Mouse (Mus musculus) midbrain, embryonic 15.5 days (tissue): ENCODE measurements at regions not wholly inside any gene's neighbourhood (a gene's known extent, or its start where the extent isn't known, plus 50 kb on each side); places are given as distances from the start of the nearest gene placed in this dataset.

Experiments used
- ATAC-seq: fragments of 200-750 bp; cut with Nextera tagmentation; replicated peaks from 2 replicates; pipeline ENCODE4 v1.8.0; 2017; ENCODE audit warnings: moderate TSS enrichment
- H3K27ac ChIP-seq: fragments of 300-500 bp; sonication (generic); 2 replicates; pipeline ENCODE4 v1.5.1; 2015; ENCODE audit warnings: mild to moderate bottlenecking, inconsistent platforms
- H3K27me3 ChIP-seq: fragments of 300-500 bp; sonication (generic); replicated peaks from 2 replicates; pipeline ENCODE4 v1.6.1; 2015; ENCODE audit warnings: inconsistent platforms
- H3K36me3 ChIP-seq: fragments of 300-500 bp; sonication (generic); replicated peaks from 2 replicates; pipeline ENCODE4 v1.6.1; 2015; ENCODE audit warnings: inconsistent platforms
- H3K4me1 ChIP-seq: fragments of 300-500 bp; sonication (generic); 2 replicates; pipeline ENCODE4 v1.6.1; 2015; ENCODE audit warnings: inconsistent platforms
- H3K4me2 ChIP-seq: fragments of 300-500 bp; sonication (generic); 2 replicates; pipeline ENCODE4 v1.6.1; 2015; ENCODE audit warnings: inconsistent platforms, mild to moderate bottlenecking, moderate library complexity
- H3K4me3 ChIP-seq: fragments of 300-500 bp; sonication (generic); 2 replicates; pipeline ENCODE4 v1.5.1; 2015; ENCODE audit warnings: mild to moderate bottlenecking, inconsistent platforms
- H3K9ac ChIP-seq: fragments of 300-500 bp; sonication (generic); 2 replicates; pipeline ENCODE4 v1.6.1; 2015; ENCODE audit warnings: mild to moderate bottlenecking, inconsistent platforms
- H3K9me3 ChIP-seq: fragments of 300-500 bp; sonication (generic); 2 replicates; pipeline ENCODE4 v1.6.1; 2016; ENCODE audit warnings: inconsistent platforms
- WGBS: fragments of 180-500 bp; shearing (Covaris S2); methylation state at CpG from one replicate; pipeline ENCODE4 v1.1.7; 2015; ENCODE audit warnings: mixed read lengths; 5-methylcytosine and 5-hydroxymethylcytosine counted together

- WGBS: 5% methylated on average over 11 of the region's 11 CpGs
- Histone ChIP-seq H3K36me3 (no peaks in the 10 kb centered on the region), H3K27me3 (peaks cover 8% of the 10 kb centered on the region), H3K4me3 (no peak overlapping the region), H3K4me1 (peaks cover 29% of the 10 kb centered on the region), H3K9me3 (no peaks in the 10 kb centered on the region), H3K27ac (peak overlapping the region; percentile 62; the same call in 1 of the 2 replicates), H3K9ac (peak overlapping the region; percentile 27; the same call in 1 of the 2 replicates), H3K4me2 (peak overlapping the region; percentile 26; the same call in 1 of the 2 replicates)
- ATAC-seq: no peak
Observed at GRCm38 (mm10) chr8:8992461-8993032, 302.2 kb upstream of the Arglu1 start.

GRCm38 (mm10) chr8:8991026-8991425, 300.7 kb upstream of the Arglu1 start:
- WGBS: 87% methylated on average over 8 of the region's 8 CpGs
- Histone ChIP-seq H3K4me3 (no peak overlapping the region), H3K27me3 (peaks cover 8% of the 10 kb centered on the region), H3K9ac (no peak overlapping the region), H3K9me3 (no peaks in the 10 kb centered on the region), H3K4me1 (peaks cover 29% of the 10 kb centered on the region), H3K36me3 (no peaks in the 10 kb centered on the region), H3K4me2 (no peak overlapping the region), H3K27ac (no peak overlapping the region)
- ATAC-seq: no peak

GRCm38 (mm10) chr8:8986068-8986467, 295.7 kb upstream of the Arglu1 start:
- no peaks in the 10 kb centered on the region for H3K9me3 ChIP-seq
- 81% methylated on average over 9 of the region's 9 CpGs for WGBS
- no peak for ATAC-seq
- peaks cover 7% of the 10 kb centered on the region for H3K27me3 ChIP-seq
- H3K9ac ChIP-seq: no peak overlapping the region
- no peaks in the 10 kb centered on the region for H3K36me3 ChIP-seq
- H3K27ac ChIP-seq: no peak overlapping the region
- H3K4me2 ChIP-seq: no peak overlapping the region
- H3K4me3 ChIP-seq: no peak overlapping the region
- peaks cover 14% of the 10 kb centered on the region for H3K4me1 ChIP-seq

- H3K4me2 ChIP-seq: no peak overlapping the region
- 79% methylated on average over 13 of the region's 13 CpGs for WGBS
- H3K4me1 ChIP-seq: peaks cover 14% of the 10 kb centered on the region
- no peak overlapping the region for H3K4me3 ChIP-seq
- peaks cover under 1% of the 10 kb centered on the region; the same call in 1 of the 2 replicates for H3K27me3 ChIP-seq
- H3K36me3 ChIP-seq: no peaks in the 10 kb centered on the region
- H3K27ac ChIP-seq: no peak overlapping the region
- peak; percentile 25; the same call in 1 of the 2 replicates for ATAC-seq
- no peaks in the 10 kb centered on the region for H3K9me3 ChIP-seq
- no peak overlapping the region for H3K9ac ChIP-seq
Observed at GRCm38 (mm10) chr8:8985395-8985794, 295.1 kb upstream of the Arglu1 start.

- H3K27me3 ChIP-seq: no peaks in the 10 kb centered on the region; the same call in 1 of the 2 replicates
- 0 out of 2 replicates have a peak overlapping the region, but pooled peaks have one; percentile 3 for H3K4me3 ChIP-seq
- H3K36me3 ChIP-seq: no peaks in the 10 kb centered on the region
- no peaks in the 10 kb centered on the region for H3K9me3 ChIP-seq
- no peak overlapping the region for H3K9ac ChIP-seq
- peak overlapping the region; percentile 23; the same call in 1 of the 2 replicates for H3K4me2 ChIP-seq
- peaks cover 14% of the 10 kb centered on the region for H3K4me1 ChIP-seq
- WGBS: 26% methylated on average over 11 of the region's 11 CpGs
- H3K27ac ChIP-seq: no peak overlapping the region
- peak; percentile 44 for ATAC-seq
Observed at GRCm38 (mm10) chr8:8984829-8985251, 294.5 kb upstream of the Arglu1 start.

GRCm38 (mm10) chr8:8984159-8984828, 294.0 kb upstream of the Arglu1 start:
- peak overlapping the region; percentile 23; the same call in 1 of the 2 replicates for H3K4me2 ChIP-seq
- H3K4me1 ChIP-seq: peaks cover 14% of the 10 kb centered on the region
- peak; percentile 32; the same call in 1 of the 2 replicates for ATAC-seq
- 0 out of 2 replicates have a peak overlapping the region, but pooled peaks have one; percentile 3 for H3K4me3 ChIP-seq
- H3K27ac ChIP-seq: no peak overlapping the region
- no peaks in the 10 kb centered on the region for H3K36me3 ChIP-seq
- no peaks in the 10 kb centered on the region for H3K9me3 ChIP-seq
- 11% methylated on average over 13 of the region's 13 CpGs for WGBS
- no peaks in the 10 kb centered on the region; the same call in 1 of the 2 replicates for H3K27me3 ChIP-seq
- no peak overlapping the region for H3K9ac ChIP-seq

GRCm38 (mm10) chr8:8983133-8983661, 292.9 kb upstream of the Arglu1 start:
- Histone ChIP-seq H3K36me3 (no peaks in the 10 kb centered on the region), H3K9ac (no peak overlapping the region), H3K4me3 (no peak overlapping the region), H3K27ac (no peak overlapping the region), H3K4me1 (peaks cover 14% of the 10 kb centered on the region), H3K4me2 (no peak overlapping the region), H3K9me3 (no peaks in the 10 kb centered on the region), H3K27me3 (no peaks in the 10 kb centered on the region)
- 62% methylated on average over 5 of the region's 5 CpGs for WGBS
- no peak for ATAC-seq

- 29% methylated on average over 1 of the region's 1 CpGs for WGBS
- Histone ChIP-seq H3K4me1 (0 out of 2 replicates have a peak, but pooled peaks cover 4% of the 10 kb centered on the region), H3K27me3 (no peaks in the 10 kb centered on the region), H3K4me3 (no peak overlapping the region), H3K9ac (no peak overlapping the region), H3K9me3 (no peaks in the 10 kb centered on the region), H3K4me2 (no peak overlapping the region), H3K27ac (no peak overlapping the region), H3K36me3 (no peaks in the 10 kb centered on the region)
- no peak for ATAC-seq
Observed at GRCm38 (mm10) chr8:8978969-8979368, 288.6 kb upstream of the Arglu1 start.

GRCm38 (mm10) chr8:8973769-8974168, 283.4 kb upstream of the Arglu1 start:
- H3K36me3 ChIP-seq: no peaks in the 10 kb centered on the region
- H3K9ac ChIP-seq: no peak overlapping the region
- no peak overlapping the region for H3K27ac ChIP-seq
- H3K4me2 ChIP-seq: no peak overlapping the region
- H3K9me3 ChIP-seq: no peaks in the 10 kb centered on the region
- no peaks in the 10 kb centered on the region for H3K27me3 ChIP-seq
- no peaks in the 10 kb centered on the region for H3K4me1 ChIP-seq
- ATAC-seq: no peak
- H3K4me3 ChIP-seq: no peak overlapping the region
- 73% methylated on average over 6 of the region's 6 CpGs for WGBS

GRCm38 (mm10) chr8:8973334-8973733, 283.0 kb upstream of the Arglu1 start:
- Histone ChIP-seq H3K9ac (no peak overlapping the region), H3K36me3 (no peaks in the 10 kb centered on the region), H3K9me3 (no peaks in the 10 kb centered on the region), H3K27ac (no peak overlapping the region), H3K4me2 (no peak overlapping the region), H3K27me3 (no peaks in the 10 kb centered on the region), H3K4me1 (no peaks in the 10 kb centered on the region), H3K4me3 (no peak overlapping the region)
- ATAC-seq: no peak
- WGBS: 66% methylated on average over 6 of the region's 6 CpGs

- Histone ChIP-seq H3K4me2 (no peak overlapping the region), H3K27ac (no peak overlapping the region), H3K4me1 (no peaks in the 10 kb centered on the region), H3K36me3 (no peaks in the 10 kb centered on the region), H3K4me3 (no peak overlapping the region), H3K9ac (no peak overlapping the region), H3K27me3 (no peaks in the 10 kb centered on the region), H3K9me3 (no peaks in the 10 kb centered on the region)
- WGBS: 88% methylated on average over 5 of the region's 5 CpGs
- no peak for ATAC-seq
Observed at GRCm38 (mm10) chr8:8970776-8971175, 280.5 kb upstream of the Arglu1 start.

- Histone ChIP-seq H3K4me2 (no peak overlapping the region), H3K9ac (no peak overlapping the region), H3K9me3 (no peaks in the 10 kb centered on the region), H3K27ac (no peak overlapping the region), H3K4me1 (no peaks in the 10 kb centered on the region), H3K27me3 (no peaks in the 10 kb centered on the region), H3K4me3 (no peak overlapping the region), H3K36me3 (no peaks in the 10 kb centered on the region)
- no peak for ATAC-seq
- WGBS: 75% methylated on average over 5 of the region's 5 CpGs
Observed at GRCm38 (mm10) chr8:8970346-8970745, 280.0 kb upstream of the Arglu1 start.
